Mouse (Mus musculus) gastrocnemius, adult 18-20 months (tissue): ENCODE data around the gene Rsbn1. TPM values are rescaled to one million over a fixed set of nuclear protein-coding genes. Genes with fewer than 3 reads are reported as not detected.

Source experiments
- total RNA-seq, 2 experiments: library from RNA; stranded (reverse); gene quantifications; 2 replicates each; pipeline ENCODE4 v1.2.3; 2021

Gene Rsbn1
- total RNA-seq, 2 experiments from 2014 or later, result 6.9 to 7.9 TPM

Other genes starting within 250 kb of the Rsbn1 start
- gene Olfml3, start 176.1 kb upstream of the Rsbn1 start, total RNA-seq, result 1 to 10 TPM; 3.2 to 3.7 TPM
- not detected for gene Gm10964, start 174.8 kb upstream of the Rsbn1 start, total RNA-seq
- 10 to 100 TPM; 63.0 to 64.5 TPM for gene Hipk1, start 122.6 kb upstream of the Rsbn1 start, total RNA-seq
- 1 to 10 TPM; 4.3 to 5.5 TPM for gene Dclre1b, start 104.7 kb upstream of the Rsbn1 start, total RNA-seq
- gene Ap4b1, start 104.6 kb upstream of the Rsbn1 start, total RNA-seq, result 1 to 10 TPM; 9.1 to 9.7 TPM
- under 1 TPM in 1 of 2 experiments, not detected in 1; 0.14 TPM for gene Gm43064, start 104.5 kb upstream of the Rsbn1 start, total RNA-seq
- gene Bcl2l15, start 81.5 kb upstream of the Rsbn1 start, total RNA-seq, result under 1 TPM in 1 of 2 experiments, not detected in 1; 0.55 TPM
- gene Ptpn22, start 54.3 kb upstream of the Rsbn1 start, total RNA-seq, result under 1 TPM; 0.17 to 0.25 TPM
- gene Phtf1, start 54.0 kb downstream of the Rsbn1 start, total RNA-seq, result 1 to 10 TPM; 3.8 to 4.1 TPM